Mouse (Mus musculus): Measurements from ENCODE around the gene Cacna1c.

Cacna1c gene

GRCm38 (mm10) chr6:118968776-118969175 is 227.4 kb downstream of the Cacna1c start:
- no peak for TF ChIP-seq GATA4 (IDR thresholded peaks at IDR 0.05; ENCODE audit: insufficient replicate concordance, low read length)

- TF ChIP-seq GATA4 (IDR thresholded peaks at IDR 0.05; ENCODE audit: insufficient replicate concordance, low read length), result no peak
Measured at GRCm38 (mm10) chr6:118966904-118967303, 229.3 kb downstream of the Cacna1c start.

DNA sequence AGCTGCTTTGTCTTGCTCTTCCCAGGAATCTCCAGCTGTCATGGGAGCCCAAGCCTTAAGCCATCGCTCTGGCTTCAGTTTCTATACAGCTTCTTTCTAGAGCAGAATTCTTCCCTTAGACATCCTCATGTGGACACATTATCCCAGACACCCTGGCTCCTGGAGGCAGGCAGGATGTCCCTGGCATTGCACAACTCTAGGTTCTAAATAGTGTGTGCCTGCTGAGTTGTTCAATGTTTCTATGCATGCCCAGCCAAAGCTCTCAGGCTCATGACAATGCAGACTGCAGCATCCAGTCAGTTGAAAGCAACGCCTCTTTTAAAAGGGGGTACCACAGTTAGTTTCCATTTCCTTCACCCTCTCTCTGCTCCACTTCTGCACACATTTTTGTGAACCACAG is 230.6 kb downstream of the Cacna1c start:
- no peak for TF ChIP-seq GATA4 (IDR thresholded peaks at IDR 0.05; ENCODE audit: insufficient replicate concordance, low read length)

GRCm38 (mm10) chr6:118963806-118964205 is 232.4 kb downstream of the Cacna1c start:
- TF ChIP-seq GATA4 (IDR thresholded peaks at IDR 0.05; ENCODE audit: insufficient replicate concordance, low read length), result no peak

DNA sequence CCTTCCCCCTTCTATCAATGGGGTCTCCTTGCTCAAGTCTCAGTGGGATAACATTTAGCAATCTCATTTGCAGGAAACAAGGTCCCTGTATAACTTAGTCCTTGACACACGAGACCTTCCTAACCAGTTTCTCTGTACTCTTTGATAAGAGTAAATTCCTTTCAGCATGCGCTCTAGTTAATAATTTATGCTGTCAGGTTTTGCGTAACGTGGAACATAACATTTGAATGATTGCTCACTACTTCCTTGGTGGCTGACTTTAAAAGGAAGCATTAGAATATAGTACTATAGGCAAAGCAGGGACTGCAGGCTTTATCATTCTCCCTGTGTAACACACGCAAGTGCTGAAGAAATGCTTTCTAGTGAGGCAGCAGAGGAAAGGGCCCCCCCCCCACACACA is 232.9 kb downstream of the Cacna1c start:
- no peak for TF ChIP-seq GATA4 (IDR thresholded peaks at IDR 0.05; ENCODE audit: insufficient replicate concordance, low read length)

DNA sequence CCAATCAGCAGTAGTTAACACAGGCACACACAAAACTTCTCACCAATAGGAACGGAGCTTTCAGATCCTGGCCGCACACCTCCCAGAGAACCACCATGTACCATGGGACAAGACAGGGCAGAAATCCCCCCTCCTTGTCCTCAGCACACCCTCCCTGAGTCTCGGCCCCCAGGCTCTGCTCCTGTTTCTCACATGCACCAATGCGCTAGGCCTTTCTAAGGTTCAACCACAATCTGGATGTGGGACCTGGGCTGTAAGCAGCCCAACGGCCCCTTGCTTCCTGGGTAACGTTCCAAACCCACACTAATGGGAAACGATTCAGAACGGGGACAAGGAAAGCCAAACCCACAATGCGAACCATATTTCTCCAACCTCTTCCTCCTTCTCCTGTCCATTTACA is 237.7 kb downstream of the Cacna1c start:
- no peak for TF ChIP-seq GATA4 (IDR thresholded peaks at IDR 0.05; ENCODE audit: insufficient replicate concordance, low read length)

DNA sequence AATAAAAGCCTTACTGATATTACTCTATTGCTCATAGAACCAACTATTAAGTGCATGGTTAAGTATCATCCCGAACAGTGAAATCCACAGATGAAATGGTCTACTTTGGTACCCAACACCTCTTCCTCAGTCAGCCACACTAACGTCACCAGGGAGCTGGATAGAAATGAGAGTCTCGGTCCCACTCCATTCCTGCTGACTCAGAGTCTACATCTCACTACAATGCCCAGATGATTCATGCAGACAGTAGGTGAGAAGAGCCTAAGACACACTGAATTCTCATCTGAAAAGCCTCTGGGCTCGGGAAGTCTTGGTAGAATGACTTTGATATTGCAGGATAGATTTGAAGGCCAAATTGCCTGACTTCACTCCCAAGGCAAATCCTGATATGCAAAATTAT is 240.0 kb downstream of the Cacna1c start:
- TF ChIP-seq GATA4 (IDR thresholded peaks at IDR 0.05; ENCODE audit: insufficient replicate concordance, low read length), result no peak

DNA sequence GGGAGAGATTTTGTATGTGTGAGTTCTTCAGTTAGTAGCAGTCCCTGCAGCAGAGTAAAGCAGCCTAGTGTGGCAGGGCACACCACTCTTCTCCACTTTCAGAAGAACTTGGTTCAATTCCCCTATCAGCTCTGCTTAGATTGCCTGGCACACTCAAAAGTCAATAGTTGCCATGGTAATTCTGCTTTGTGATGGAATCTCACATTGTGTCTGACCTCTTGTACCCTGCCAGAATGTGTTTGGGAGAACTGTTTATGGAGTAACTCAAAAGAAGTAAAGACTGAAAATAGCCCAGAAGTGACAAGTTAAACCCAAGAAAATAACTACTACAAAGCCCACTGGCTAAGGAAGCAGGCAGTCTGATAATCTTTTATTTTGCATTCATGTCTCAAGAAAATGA is 240.4 kb downstream of the Cacna1c start:
- no peak for TF ChIP-seq GATA4 (IDR thresholded peaks at IDR 0.05; ENCODE audit: insufficient replicate concordance, low read length)

DNA sequence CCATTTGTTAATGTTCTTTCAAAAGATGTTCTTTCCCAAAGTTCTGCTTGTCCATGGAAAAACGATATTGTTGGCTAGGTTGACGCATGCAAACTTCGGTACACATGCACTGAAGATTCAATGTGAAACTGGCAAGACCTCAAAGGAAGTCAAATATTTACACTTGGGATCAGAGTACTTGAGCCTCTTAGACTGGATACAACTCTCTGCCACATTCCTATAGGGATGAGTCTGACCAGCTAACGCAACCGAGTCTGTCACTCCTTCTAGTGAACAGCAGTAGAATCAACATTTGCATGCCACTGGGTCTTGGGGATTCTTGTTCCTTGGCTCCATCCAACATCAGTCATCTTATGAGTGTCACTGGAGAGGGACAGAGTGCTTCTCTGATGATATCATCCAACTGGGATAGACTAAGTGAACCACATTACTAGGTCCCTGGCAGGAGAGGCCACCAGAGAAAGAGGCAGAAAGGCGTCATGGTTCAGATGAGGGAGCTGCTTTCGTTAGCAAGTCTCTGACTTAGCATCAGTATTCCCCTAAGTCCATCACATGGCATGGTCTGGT is 241.1 kb downstream of the Cacna1c start:
- TF ChIP-seq GATA4 (IDR thresholded peaks at IDR 0.05; ENCODE audit: insufficient replicate concordance, low read length), result no peak

DNA sequence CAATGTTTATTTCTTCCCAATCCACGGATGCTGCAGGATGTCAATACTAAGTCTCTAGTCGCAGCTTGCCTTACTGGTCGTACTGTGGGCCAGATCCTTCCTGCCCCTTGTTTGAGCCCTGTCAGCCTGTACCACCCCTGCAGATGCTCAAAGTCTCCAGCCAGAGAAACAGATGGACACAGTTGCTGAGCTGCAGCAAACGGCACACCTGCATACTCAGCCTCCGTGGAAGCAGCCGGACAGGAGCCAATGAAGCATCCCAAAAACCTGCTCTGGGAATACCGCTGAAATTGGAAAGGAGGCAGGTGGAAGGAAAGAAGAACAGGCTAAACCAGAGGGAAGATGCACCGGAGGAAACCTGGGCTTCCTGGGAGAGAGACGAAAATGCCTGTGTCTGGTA is 243.8 kb downstream of the Cacna1c start:
- no peak for TF ChIP-seq GATA4 (IDR thresholded peaks at IDR 0.05; ENCODE audit: insufficient replicate concordance, low read length)

DNA sequence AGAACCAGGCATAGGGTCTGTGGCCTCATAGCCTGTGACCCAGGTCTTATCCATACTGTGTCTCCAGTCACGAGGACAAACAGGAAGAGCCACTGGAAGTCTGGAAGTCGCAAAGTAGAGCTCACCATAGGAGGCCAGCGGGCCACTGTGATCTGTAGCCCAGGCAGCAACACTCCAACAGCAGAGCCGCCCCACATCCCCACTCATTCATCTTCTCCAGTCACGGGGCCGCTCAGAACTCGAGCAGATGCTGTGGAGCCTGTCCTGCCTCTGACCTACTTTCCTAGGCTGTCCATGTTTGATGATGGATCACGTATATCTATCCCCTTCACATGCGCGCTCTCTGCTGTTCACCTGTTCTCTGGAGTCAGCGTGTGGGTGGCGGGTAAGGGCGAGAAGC is 246.0 kb downstream of the Cacna1c start:
- TF ChIP-seq GATA4 (IDR thresholded peaks at IDR 0.05; ENCODE audit: insufficient replicate concordance, low read length), result no peak

GRCm38 (mm10) chr6:118947286-118947685 is 248.9 kb downstream of the Cacna1c start:
- TF ChIP-seq GATA4 (IDR thresholded peaks at IDR 0.05; ENCODE audit: insufficient replicate concordance, low read length), result no peak

GRCm38 (mm10) chr6:118946660-118947059 is 249.6 kb downstream of the Cacna1c start:
- TF ChIP-seq GATA4 (IDR thresholded peaks at IDR 0.05; ENCODE audit: insufficient replicate concordance, low read length), result no peak

GRCm38 (mm10) chr6:118944093-118944492 is 252.1 kb downstream of the Cacna1c start:
- TF ChIP-seq GATA4 (IDR thresholded peaks at IDR 0.05; ENCODE audit: insufficient replicate concordance, low read length), result no peak

- TF ChIP-seq GATA4 (IDR thresholded peaks at IDR 0.05; ENCODE audit: insufficient replicate concordance, low read length), result no peak
Measured at GRCm38 (mm10) chr6:118941816-118942215, 254.4 kb downstream of the Cacna1c start.

- no peak for TF ChIP-seq GATA4 (IDR thresholded peaks at IDR 0.05; ENCODE audit: insufficient replicate concordance, low read length)
Measured at GRCm38 (mm10) chr6:118941036-118941435, 255.2 kb downstream of the Cacna1c start.

GRCm38 (mm10) chr6:118939626-118940025 is 256.6 kb downstream of the Cacna1c start:
- TF ChIP-seq GATA4 (IDR thresholded peaks at IDR 0.05; ENCODE audit: insufficient replicate concordance, low read length), result no peak
